Mouse (Mus musculus): ENCODE results near the gene Prkca.

GRCm38 (mm10) chr11:108364945-108365589, 21.3 kb upstream of the Prkca start:
- TF ChIP-seq POLR2A (IDR thresholded peaks at IDR 0.05; ENCODE audit: insufficient read depth, low read depth, low read length) (no peak), CTCF (IDR thresholded peaks at IDR 0.05; ENCODE audit: insufficient read depth, low read depth, low read length) (no peak)

All from olfactory bulb, adult 2 months (tissue).